Mouse (Mus musculus): ENCODE results near the gene Ran.

- TF ChIP-seq GATA1 (IDR thresholded peaks at IDR 0.05; ENCODE audit: low read length) (no peak), TAL1 (IDR thresholded peaks at IDR 0.05; ENCODE audit: low read length) (no peak)
These were observed 5.9 kb downstream of the Ran start for GRCm38 (mm10) chr5:129025725-129026124.
